Mouse (Mus musculus): ENCODE results near the gene Ddx60. TPM values are rescaled to one million over a fixed set of nuclear protein-coding genes. Genes with fewer than 3 reads are reported as not detected.
A peak's percentile ranks its signal among the peaks of the same experiment; 100 is the strongest.
"Not testable (repeated sequence)": the region's sequence is repeated elsewhere in the genome, so short reads cannot be mapped to it uniquely, and the experiment has no call there.

Ddx60 gene
- polyA plus RNA-seq, 1 experiment from 2014 or later: 0.21 TPM

- 93% methylated on average over 2 of the region's 2 CpGs for WGBS
- Histone ChIP-seq H3K4me1 (no peaks in the 10 kb centered on the region), H3K27ac (no peak overlapping the region), H3K4me2 (no peak overlapping the region), H3K36me3 (ENCODE audit: poor library complexity, severe bottlenecking) (no peaks in the 10 kb centered on the region), H3K9me3 (replicated peaks) (no peaks in the 10 kb centered on the region), H3K27me3 (no peaks in the 10 kb centered on the region), H3K4me3 (no peak overlapping the region), H3K9ac (no peak overlapping the region)
- no peak for ATAC-seq
These were observed 8.6 kb upstream of the Ddx60 start for GRCm38 (mm10) chr8:61919145-61919788.

GRCm38 (mm10) chr8:61920389-61920788, 7.5 kb upstream of the Ddx60 start:
- no peaks in the 10 kb centered on the region for H3K9me3 ChIP-seq (replicated peaks)
- no peak overlapping the region for H3K27ac ChIP-seq
- H3K4me1 ChIP-seq: no peaks in the 10 kb centered on the region
- no peaks in the 10 kb centered on the region for H3K27me3 ChIP-seq
- H3K9ac ChIP-seq: no peak overlapping the region
- WGBS: 84% methylated on average over 7 of the region's 7 CpGs
- no peaks in the 10 kb centered on the region for H3K36me3 ChIP-seq (ENCODE audit: poor library complexity, severe bottlenecking)
- no peak overlapping the region for H3K4me2 ChIP-seq
- no peak overlapping the region for H3K4me3 ChIP-seq
- no peak for ATAC-seq

GRCm38 (mm10) chr8:61921454-61922054, 6.3 kb upstream of the Ddx60 start:
- no peak for ATAC-seq
- Histone ChIP-seq H3K4me2 (no peak overlapping the region), H3K27me3 (no peaks in the 10 kb centered on the region), H3K4me1 (no peaks in the 10 kb centered on the region), H3K4me3 (no peak overlapping the region), H3K36me3 (ENCODE audit: poor library complexity, severe bottlenecking) (no peaks in the 10 kb centered on the region), H3K9me3 (replicated peaks) (no peaks in the 10 kb centered on the region), H3K9ac (no peak overlapping the region), H3K27ac (no peak overlapping the region)
- WGBS: 82% methylated on average over 10 of the region's 10 CpGs

DNA sequence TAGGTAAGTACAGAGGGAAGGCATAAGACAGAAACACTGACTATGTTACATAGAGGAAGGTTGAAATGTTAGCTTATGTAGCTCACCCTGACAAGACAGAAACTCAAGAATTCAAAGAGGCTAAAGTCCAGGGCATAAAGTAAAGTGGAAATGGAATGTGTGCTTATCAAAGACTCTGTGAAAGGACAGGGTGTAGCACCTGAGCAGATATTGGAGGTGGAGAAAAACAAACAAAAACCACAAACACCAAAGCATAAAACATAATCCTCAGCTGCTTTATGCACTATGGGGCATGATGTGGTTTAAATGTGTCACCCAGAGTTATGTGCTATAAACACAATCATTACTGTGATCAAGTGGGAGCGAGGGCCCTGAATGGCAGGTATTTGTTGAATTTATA, 3.4 kb upstream of the Ddx60 start:
- no peak overlapping the region for H3K9ac ChIP-seq
- no peaks in the 10 kb centered on the region for H3K9me3 ChIP-seq (replicated peaks)
- WGBS: 90% methylated on average over 1 of the region's 1 CpGs
- H3K27ac ChIP-seq: no peak overlapping the region
- H3K4me3 ChIP-seq: no peak overlapping the region
- 0 out of 2 replicates have a peak, but pooled peaks cover 5% of the 10 kb centered on the region for H3K4me1 ChIP-seq
- no peak for ATAC-seq
- H3K36me3 ChIP-seq (ENCODE audit: poor library complexity, severe bottlenecking): no peaks in the 10 kb centered on the region
- no peak overlapping the region for H3K4me2 ChIP-seq
- H3K27me3 ChIP-seq: no peaks in the 10 kb centered on the region

- WGBS: 54% methylated on average over 2 of the region's 2 CpGs
- Histone ChIP-seq H3K4me2 (no peak overlapping the region), H3K4me3 (no peak overlapping the region), H3K27me3 (no peaks in the 10 kb centered on the region), H3K27ac (no peak overlapping the region), H3K9me3 (replicated peaks) (no peaks in the 10 kb centered on the region), H3K9ac (no peak overlapping the region), H3K4me1 (peaks cover 11% of the 10 kb centered on the region; the same call in 1 of the 2 replicates), H3K36me3 (ENCODE audit: poor library complexity, severe bottlenecking) (no peaks in the 10 kb centered on the region)
- no peak for ATAC-seq
These were observed 5.4 kb downstream of the Ddx60 start for GRCm38 (mm10) chr8:61933243-61933642.

GRCm38 (mm10) chr8:61937576-61937975, 9.7 kb downstream of the Ddx60 start:
- Histone ChIP-seq H3K36me3 (ENCODE audit: poor library complexity, severe bottlenecking) (no peaks in the 10 kb centered on the region), H3K4me2 (no peak overlapping the region), H3K4me3 (no peak overlapping the region), H3K9ac (no peak overlapping the region), H3K27me3 (no peaks in the 10 kb centered on the region), H3K9me3 (replicated peaks) (no peaks in the 10 kb centered on the region), H3K4me1 (peaks cover 9% of the 10 kb centered on the region; the same call in 1 of the 2 replicates), H3K27ac (no peak overlapping the region)
- ATAC-seq: peak; percentile 33; the same call in 1 of the 2 replicates
- WGBS: 47% methylated on average over 2 of the region's 2 CpGs

DNA sequence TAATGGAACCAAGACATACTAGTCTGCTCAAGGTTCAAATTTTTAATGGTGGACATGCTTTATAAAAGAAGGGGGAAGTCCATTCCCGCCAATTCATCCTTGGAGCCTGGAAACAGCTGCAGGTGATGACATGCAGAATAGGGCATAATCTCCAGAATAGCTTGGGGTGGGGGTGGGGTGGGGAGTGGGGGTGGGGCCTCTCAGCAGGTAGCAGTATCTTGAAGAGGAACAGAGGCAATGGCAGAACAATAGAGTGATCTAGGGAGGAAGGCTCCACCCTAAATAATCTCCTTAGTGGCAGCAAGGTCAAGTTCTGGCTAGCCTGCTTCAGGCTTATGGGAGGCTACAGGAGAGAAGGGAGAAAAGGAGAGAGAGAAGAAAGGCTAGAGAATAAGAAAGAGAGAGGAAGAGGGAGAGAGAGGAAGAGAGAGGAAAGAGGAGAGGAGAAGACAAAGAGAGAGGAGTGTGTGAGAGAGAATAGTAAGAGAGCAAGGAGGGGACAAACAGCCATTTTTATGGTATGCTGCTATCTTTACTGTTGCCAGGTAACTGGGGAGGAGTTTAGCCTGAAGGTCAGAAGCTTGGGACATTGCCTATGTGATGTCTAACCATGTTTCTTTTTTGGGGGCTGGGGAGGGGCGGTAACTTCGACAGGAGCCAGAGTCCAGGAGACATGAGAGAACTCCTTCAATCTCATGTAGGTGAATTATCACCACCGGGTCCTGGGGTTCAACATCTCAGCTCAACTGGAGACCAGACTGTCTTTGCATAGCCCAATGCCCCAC, 36.9 kb downstream of the Ddx60 start:
- ATAC-seq; H3K9ac ChIP-seq; H3K4me2 ChIP-seq; H3K4me1 ChIP-seq; H3K27ac ChIP-seq; H3K4me3 ChIP-seq; H3K9me3 ChIP-seq (replicated peaks); H3K36me3 ChIP-seq (ENCODE audit: poor library complexity, severe bottlenecking); H3K27me3 ChIP-seq: not testable (repeated sequence)
- WGBS: 83% methylated on average over 4 of the region's 4 CpGs

DNA sequence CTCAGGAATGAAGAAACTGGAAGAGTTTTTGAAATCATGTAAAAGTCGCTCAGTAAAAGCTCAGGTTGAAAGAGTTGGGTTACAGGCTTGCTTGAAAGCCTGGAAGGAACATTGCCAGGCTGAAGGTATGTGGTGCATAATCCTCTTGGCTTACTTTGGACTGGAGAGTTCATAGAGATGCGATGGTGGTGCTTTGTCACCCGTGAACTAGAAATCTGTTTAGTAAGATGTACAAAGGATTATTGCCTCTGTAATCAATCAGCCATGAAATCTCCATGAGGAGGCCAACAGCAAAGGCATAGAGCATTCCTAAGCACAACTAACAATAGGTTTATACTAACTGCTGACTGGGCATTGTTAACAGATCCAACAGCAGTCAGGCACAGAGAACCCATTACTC, 41.7 kb downstream of the Ddx60 start:
- Histone ChIP-seq H3K9ac (no peak overlapping the region), H3K36me3 (ENCODE audit: poor library complexity, severe bottlenecking) (no peaks in the 10 kb centered on the region), H3K27ac (no peak overlapping the region), H3K27me3 (no peaks in the 10 kb centered on the region), H3K4me1 (no peaks in the 10 kb centered on the region), H3K9me3 (replicated peaks) (no peaks in the 10 kb centered on the region), H3K4me3 (no peak overlapping the region), H3K4me2 (no peak overlapping the region)
- WGBS: 27% methylated on average over 3 of the region's 3 CpGs
- no peak for ATAC-seq

GRCm38 (mm10) chr8:61984941-61985340, 57.1 kb downstream of the Ddx60 start:
- H3K27me3 ChIP-seq: no peaks in the 10 kb centered on the region
- no peaks in the 10 kb centered on the region for H3K36me3 ChIP-seq (ENCODE audit: poor library complexity, severe bottlenecking)
- no peak overlapping the region for H3K4me3 ChIP-seq
- H3K4me1 ChIP-seq: peaks cover 5% of the 10 kb centered on the region
- no peak overlapping the region for H3K4me2 ChIP-seq
- ATAC-seq: no peak
- H3K9me3 ChIP-seq (replicated peaks): no peaks in the 10 kb centered on the region
- H3K27ac ChIP-seq: no peak overlapping the region
- H3K9ac ChIP-seq: no peak overlapping the region
- 94% methylated on average over 4 of the region's 4 CpGs for WGBS

GRCm38 (mm10) chr8:61985703-61986475, 58.0 kb downstream of the Ddx60 start:
- Histone ChIP-seq H3K27ac (no peak overlapping the region), H3K9ac (no peak overlapping the region), H3K27me3 (no peaks in the 10 kb centered on the region), H3K36me3 (ENCODE audit: poor library complexity, severe bottlenecking) (no peaks in the 10 kb centered on the region), H3K4me1 (peaks cover 5% of the 10 kb centered on the region), H3K4me3 (no peak overlapping the region), H3K9me3 (replicated peaks) (no peaks in the 10 kb centered on the region), H3K4me2 (no peak overlapping the region)
- 72% methylated on average over 6 of the region's 6 CpGs for WGBS
- ATAC-seq: no peak

DNA sequence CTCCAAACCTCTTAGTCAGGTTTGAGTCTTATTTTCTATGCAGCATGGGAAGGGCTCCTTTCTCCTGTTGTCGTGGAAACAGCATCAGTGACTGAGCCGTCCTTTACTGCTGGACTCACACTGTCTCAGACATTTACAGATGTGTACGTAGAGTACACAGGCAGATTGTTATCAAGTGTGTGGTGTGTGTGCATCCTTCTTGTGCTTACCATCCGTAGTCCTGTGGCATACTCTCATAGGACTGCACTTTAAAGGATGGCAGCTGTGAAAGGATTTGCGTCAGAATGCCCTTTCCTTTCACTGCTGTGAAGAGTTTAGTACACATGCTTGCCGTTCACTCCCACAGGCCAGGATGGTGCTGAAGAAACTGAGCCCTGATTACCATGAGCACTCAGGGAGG, 61.6 kb downstream of the Ddx60 start:
- Histone ChIP-seq H3K9ac (no peak overlapping the region), H3K4me3 (no peak overlapping the region), H3K9me3 (replicated peaks) (no peaks in the 10 kb centered on the region), H3K27ac (no peak overlapping the region), H3K4me1 (peaks cover 5% of the 10 kb centered on the region), H3K27me3 (no peaks in the 10 kb centered on the region), H3K4me2 (0 out of 2 replicates have a peak overlapping the region, but pooled peaks have one; percentile 8), H3K36me3 (ENCODE audit: poor library complexity, severe bottlenecking) (no peaks in the 10 kb centered on the region)
- ATAC-seq: peak; percentile 51; the same call in 1 of the 2 replicates
- 24% methylated on average over 6 of the region's 6 CpGs for WGBS

DNA sequence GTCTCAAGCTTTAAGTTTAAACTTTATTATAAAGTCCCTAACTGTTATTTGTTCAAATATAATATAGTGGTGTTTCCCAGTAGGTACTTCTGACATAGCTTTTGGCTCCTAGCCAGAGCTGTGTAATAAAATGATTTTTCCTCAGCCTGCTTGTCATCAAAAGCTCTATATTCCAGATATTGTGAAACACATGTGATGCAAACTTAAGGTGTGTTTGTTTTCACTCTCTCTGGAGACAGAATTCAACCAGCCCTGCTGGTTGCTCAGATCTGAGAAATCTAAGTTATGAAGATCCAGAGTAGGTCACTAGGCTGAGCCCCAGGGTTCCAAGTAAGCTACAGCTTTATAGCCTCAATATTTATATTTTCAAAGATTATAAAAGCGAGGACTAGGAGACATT, 64.9 kb downstream of the Ddx60 start:
- no peak overlapping the region for H3K9ac ChIP-seq
- 86% methylated on average over 1 of the region's 1 CpGs for WGBS
- no peaks in the 10 kb centered on the region for H3K27me3 ChIP-seq
- H3K4me3 ChIP-seq: no peak overlapping the region
- H3K4me1 ChIP-seq: peaks cover 5% of the 10 kb centered on the region
- no peaks in the 10 kb centered on the region for H3K36me3 ChIP-seq (ENCODE audit: poor library complexity, severe bottlenecking)
- no peaks in the 10 kb centered on the region for H3K9me3 ChIP-seq (replicated peaks)
- H3K27ac ChIP-seq: no peak overlapping the region
- no peak overlapping the region for H3K4me2 ChIP-seq
- ATAC-seq: no peak

Data from forebrain, embryonic 13.5 days (tissue).